In genomic region chr19:18101423-18102341, GRCm38 (mm10) we compare ENCODE assay signal across 11 mouse cellular contexts.
DNase-seq lines count a peak whose midpoint lies in the region; ATAC-seq and TF ChIP-seq lines count a peak whose summit lies in the region.
"Had no signal": no experiment of that assay in that cellular context is flagged by ENCODE, and none has a peak within 500 bp of the region (broad histone marks: within the 10 kb centered on the region; RNA-seq: fewer than 3 reads in every experiment).

No protein-coding gene starts in this region.

- no peaks in the 10 kb centered on the region for H3K4me1 ChIP-seq in lung, embryonic 16.5 days (replicated peaks; ENCODE audit: control insufficient read depth, insufficient read depth, low read length)
- H3K4me1 ChIP-seq in lung, adult 2 months (ENCODE audit: control insufficient read depth, insufficient read depth, low read length), result no peaks in the 10 kb centered on the region
- H3K4me1 ChIP-seq in midbrain, embryonic 16.5 days (ENCODE audit: control insufficient read depth, insufficient read depth, low read length), result peaks cover 4% of the 10 kb centered on the region; the same call in 1 of the 2 replicates
- no peaks in the 10 kb centered on the region for H3K4me1 ChIP-seq in liver, embryonic 11.5 days (replicated peaks; ENCODE audit: control insufficient read depth, insufficient read depth, low read length)
- H3K4me1 ChIP-seq: embryonic facial prominence, embryonic 12.5 days had no signal

- TF ChIP-seq POLR2A in lung, adult 2 months (IDR thresholded peaks at IDR 0.05; ENCODE audit: borderline replicate concordance, extremely low read depth, low read depth, low read length), result no peak

- no peak overlapping the region for H3K27ac ChIP-seq in lung, embryonic 16.5 days (ENCODE audit: low read length)
- no peak overlapping the region for H3K27ac ChIP-seq in midbrain, embryonic 16.5 days (ENCODE audit: low read length)
- H3K27ac ChIP-seq in liver, embryonic 11.5 days (ENCODE audit: low read depth, low read length), result no peak overlapping the region
- H3K27ac ChIP-seq: embryonic facial prominence, embryonic 12.5 days had no signal

- H3K36me3 ChIP-seq in lung, embryonic 16.5 days (ENCODE audit: control insufficient read depth, insufficient read depth, low read length), result no peaks in the 10 kb centered on the region
- H3K36me3 ChIP-seq in midbrain, embryonic 16.5 days (ENCODE audit: control insufficient read depth, insufficient read depth, low read length), result no peaks in the 10 kb centered on the region
- H3K36me3 ChIP-seq in liver, embryonic 11.5 days (ENCODE audit: control insufficient read depth, insufficient read depth, low read length), result no peaks in the 10 kb centered on the region
- H3K36me3 ChIP-seq: embryonic facial prominence, embryonic 12.5 days had no signal

- H3K9me3 ChIP-seq in lung, embryonic 16.5 days (ENCODE audit: control insufficient read depth, low read length), result no peaks in the 10 kb centered on the region
- no peaks in the 10 kb centered on the region for H3K9me3 ChIP-seq in midbrain, embryonic 16.5 days (replicated peaks; ENCODE audit: control insufficient read depth, low read length, poor library complexity, severe bottlenecking)
- no peaks in the 10 kb centered on the region for H3K9me3 ChIP-seq in liver, embryonic 11.5 days (ENCODE audit: control insufficient read depth, low read length)
- H3K9me3 ChIP-seq: embryonic facial prominence, embryonic 12.5 days had no signal

- H3K4me2 ChIP-seq in lung, embryonic 16.5 days (ENCODE audit: low read depth, low read length), result no peak overlapping the region
- no peak overlapping the region for H3K4me2 ChIP-seq in midbrain, embryonic 16.5 days (ENCODE audit: low read length)
- H3K4me2 ChIP-seq in liver, embryonic 11.5 days, result no peak overlapping the region
- H3K4me2 ChIP-seq: embryonic facial prominence, embryonic 12.5 days had no signal

- intact Hi-C loops in heart, postnatal 25 days (cut with DNase I), result no loop called here

- DNase-seq in lung, adult 2 months, result no peak
- peak; percentile 4 for DNase-seq in heart, adult 8-10 months (ENCODE audit: low spot score)
- DNase-seq in heart, postnatal 25 days (ENCODE audit: low spot score), result peak; percentile 1
- DNase-seq in liver, embryonic 11.5 days (ENCODE audit: low spot score), result no peak
- DNase-seq in testis, postnatal 14 days (ENCODE audit: low spot score), result no peak
- no peak for DNase-seq in adrenal gland, postnatal 14 days
- DNase-seq: cerebellum, adult 2 months; left cerebral cortex, postnatal 4 days had no signal

- no peak overlapping the region for H3K4me3 ChIP-seq in lung, embryonic 16.5 days (ENCODE audit: low read length)
- no peak overlapping the region for H3K4me3 ChIP-seq in lung, adult 2 months (replicated peaks; ENCODE audit: extremely low read depth, low read depth, low read length)
- no peak overlapping the region for H3K4me3 ChIP-seq in midbrain, embryonic 16.5 days (ENCODE audit: low read depth, low read length)
- no peak overlapping the region for H3K4me3 ChIP-seq in liver, embryonic 11.5 days (ENCODE audit: low read depth, low read length)
- H3K4me3 ChIP-seq: embryonic facial prominence, embryonic 12.5 days had no signal

- ATAC-seq in lung, embryonic 16.5 days (ENCODE audit: low read depth), result peak; percentile 67
- ATAC-seq in midbrain, embryonic 16.5 days, result peak; percentile 64; the same call in 1 of the 2 replicates
- ATAC-seq in liver, embryonic 11.5 days (replicated peaks; ENCODE audit: low FRiP score), result no peak

- H3K27me3 ChIP-seq in lung, embryonic 16.5 days (ENCODE audit: control insufficient read depth, insufficient read depth, low read depth, low read length), result no peaks in the 10 kb centered on the region
- H3K27me3 ChIP-seq in midbrain, embryonic 16.5 days (ENCODE audit: control insufficient read depth, insufficient read depth, low read depth, low read length), result no peaks in the 10 kb centered on the region
- no peaks in the 10 kb centered on the region for H3K27me3 ChIP-seq in liver, embryonic 11.5 days (replicated peaks; ENCODE audit: control insufficient read depth, insufficient read depth, low read length)
- H3K27me3 ChIP-seq: embryonic facial prominence, embryonic 12.5 days had no signal

- 28% methylated on average over 4 of the region's 4 CpGs for WGBS in lung, embryonic 16.5 days
- 24% methylated on average over 4 of the region's 4 CpGs for WGBS in lung, adult 2 months
- WGBS in midbrain, embryonic 16.5 days, result 7% methylated on average over 4 of the region's 4 CpGs
- WGBS in liver, embryonic 11.5 days, result 38% methylated on average over 4 of the region's 4 CpGs

- H3K9ac ChIP-seq in lung, embryonic 16.5 days (ENCODE audit: low read length), result no peak overlapping the region
- no peak overlapping the region for H3K9ac ChIP-seq in midbrain, embryonic 16.5 days (ENCODE audit: low read depth, low read length)
- H3K9ac ChIP-seq in liver, embryonic 11.5 days (ENCODE audit: low read depth, low read length), result no peak overlapping the region
- H3K9ac ChIP-seq: embryonic facial prominence, embryonic 12.5 days had no signal

- no peak for TF ChIP-seq CTCF in lung, adult 2 months (IDR thresholded peaks at IDR 0.05; ENCODE audit: insufficient read depth, low read length)

Comparison
In these comparisons a context has a peak if more than half of its experiments do, and no peak if none do; other contexts are left out.
1. DNase-seq: peak in heart, adult 8-10 months (single experiment) and heart, postnatal 25 days (single experiment); none in lung, adult 2 months (single experiment), liver, embryonic 11.5 days (single experiment), testis, postnatal 14 days (single experiment) and adrenal gland, postnatal 14 days (single experiment).